Comparison of ENCODE assay signal across 20 mouse cellular contexts in the genomic region with DNA sequence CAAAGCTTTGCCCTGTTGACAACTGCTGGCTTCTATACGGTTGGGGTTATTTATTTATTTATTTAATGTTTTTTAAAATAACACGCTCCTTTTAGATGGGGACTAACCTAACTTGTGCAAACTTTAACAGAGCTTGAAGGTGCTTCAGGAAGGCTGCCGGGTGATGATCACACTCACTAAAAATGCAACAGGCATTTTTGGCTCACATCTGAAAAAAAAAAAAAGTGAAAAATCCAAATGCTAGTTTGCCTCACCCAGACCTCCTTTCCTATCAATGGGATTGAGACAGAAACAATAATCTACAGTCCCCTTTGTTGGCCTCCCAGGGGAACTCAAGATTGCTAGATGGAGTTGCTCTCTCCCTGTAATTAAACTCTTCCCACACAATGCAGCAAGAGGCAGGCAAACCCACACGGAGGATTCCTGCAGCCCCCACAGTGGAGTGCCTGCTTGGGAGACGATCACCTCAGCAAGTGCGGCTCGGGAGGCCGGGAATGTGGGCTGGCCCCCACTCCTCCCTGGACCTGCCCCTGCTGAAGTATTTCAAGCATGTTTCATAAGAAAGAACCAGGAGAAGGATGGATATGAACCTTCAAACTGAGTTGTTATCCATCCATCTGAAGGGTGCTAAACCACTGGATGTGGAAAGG. TPM values are rescaled to one million over a fixed set of nuclear protein-coding genes. Genes with fewer than 3 reads are reported as not detected.
A peak's percentile ranks its signal among the peaks of the same experiment; 100 is the strongest.
DNase-seq lines count a peak whose midpoint lies in the region; ATAC-seq lines count a peak whose summit lies in the region.
"Had no signal": no experiment of that assay in that cellular context is flagged by ENCODE, and none has a peak within 500 bp of the region (broad histone marks: within the 10 kb centered on the region; RNA-seq: fewer than 3 reads in every experiment).

No protein-coding gene starts in this region.

- H3K4me3 ChIP-seq in intestine, embryonic 15.5 days (replicated peaks): no peak overlapping the region
- no peak overlapping the region for H3K4me3 ChIP-seq in intestine, embryonic 16.5 days (ENCODE audit: low read length)
- no peak overlapping the region for H3K4me3 ChIP-seq in heart, embryonic 12.5 days
- H3K4me3 ChIP-seq: embryonic facial prominence, embryonic 12.5 days; liver, embryonic 15.5 days; neural tube, embryonic 13.5 days had no signal

- no peak overlapping the region for H3K9ac ChIP-seq in intestine, embryonic 15.5 days
- H3K9ac ChIP-seq in intestine, embryonic 16.5 days (ENCODE audit: low read depth, low read length): no peak overlapping the region
- H3K9ac ChIP-seq in heart, embryonic 12.5 days: no peak overlapping the region
- H3K9ac ChIP-seq: embryonic facial prominence, embryonic 12.5 days; hindbrain, embryonic 14.5 days; liver, embryonic 15.5 days; neural tube, embryonic 13.5 days had no signal

- H3K9me3 ChIP-seq in intestine, embryonic 15.5 days: no peaks in the 10 kb centered on the region
- H3K9me3 ChIP-seq in intestine, embryonic 16.5 days (ENCODE audit: control insufficient read depth, low read length): no peaks in the 10 kb centered on the region
- H3K9me3 ChIP-seq in heart, embryonic 12.5 days (replicated peaks): no peaks in the 10 kb centered on the region
- H3K9me3 ChIP-seq: embryonic facial prominence, embryonic 12.5 days; liver, embryonic 15.5 days; neural tube, embryonic 13.5 days had no signal

- WGBS in intestine, embryonic 15.5 days: 37% methylated on average over 8 of the region's 8 CpGs
- WGBS in intestine, embryonic 16.5 days: 33% methylated on average over 8 of the region's 8 CpGs
- 36% methylated on average over 8 of the region's 8 CpGs for WGBS in heart, embryonic 12.5 days

- H3K4me2 ChIP-seq in intestine, embryonic 15.5 days (replicated peaks): no peak overlapping the region
- no peak overlapping the region for H3K4me2 ChIP-seq in intestine, embryonic 16.5 days (ENCODE audit: low read depth, low read length)
- H3K4me2 ChIP-seq in heart, embryonic 12.5 days: no peak overlapping the region
- H3K4me2 ChIP-seq: embryonic facial prominence, embryonic 12.5 days; hindbrain, embryonic 14.5 days; liver, embryonic 15.5 days; neural tube, embryonic 13.5 days had no signal

- H3K27me3 ChIP-seq in intestine, embryonic 15.5 days (replicated peaks): no peaks in the 10 kb centered on the region
- no peaks in the 10 kb centered on the region for H3K27me3 ChIP-seq in intestine, embryonic 16.5 days (replicated peaks; ENCODE audit: control insufficient read depth, insufficient read depth, low read length)
- no peaks in the 10 kb centered on the region for H3K27me3 ChIP-seq in heart, embryonic 12.5 days (replicated peaks)
- H3K27me3 ChIP-seq: embryonic facial prominence, embryonic 12.5 days; liver, embryonic 15.5 days; neural tube, embryonic 13.5 days had no signal

- no peak for ATAC-seq in intestine, embryonic 15.5 days
- no peak for ATAC-seq in intestine, embryonic 16.5 days
- ATAC-seq in erythroblast, adult 5-6 weeks (replicated peaks; ENCODE audit: low FRiP score, poor library complexity, severe bottlenecking): no peak
- ATAC-seq in heart, embryonic 12.5 days (ENCODE audit: insufficient number of reproducible peaks, low FRiP score): no peak

- peak; percentile 69 for DNase-seq in 3134 (ENCODE audit: extremely low read depth, insufficient read length, low spot score)
- DNase-seq in NIH3T3 (ENCODE audit: low read depth): peak; percentile 26
- DNase-seq in lung, postnatal 14 days: peak; percentile 47
- DNase-seq: cerebellum, postnatal 36 days; gastrocnemius, postnatal 10 days; heart, adult 18-20 months; heart, postnatal 10 days; kidney, adult 11 months; kidney, postnatal 25 days; right cerebral cortex, postnatal 14 days; thymus, postnatal 4 days had no signal

- peaks cover 17% of the 10 kb centered on the region for H3K4me1 ChIP-seq in intestine, embryonic 15.5 days (replicated peaks)
- H3K4me1 ChIP-seq in intestine, embryonic 16.5 days (ENCODE audit: control insufficient read depth, insufficient read depth, low read length): peaks cover 19% of the 10 kb centered on the region; the same call in 1 of the 2 replicates
- peaks cover 55% of the 10 kb centered on the region for H3K4me1 ChIP-seq in heart, embryonic 12.5 days (replicated peaks)

- H3K27ac ChIP-seq in intestine, embryonic 15.5 days: peak overlapping the region; percentile 20; the same call in 1 of the 2 replicates
- H3K27ac ChIP-seq in intestine, embryonic 16.5 days (ENCODE audit: low read length): no peak overlapping the region
- no peak overlapping the region for H3K27ac ChIP-seq in heart, embryonic 12.5 days (ENCODE audit: poor library complexity, severe bottlenecking)
- H3K27ac ChIP-seq: embryonic facial prominence, embryonic 12.5 days; hindbrain, embryonic 14.5 days; liver, embryonic 15.5 days; neural tube, embryonic 13.5 days had no signal

- no peaks in the 10 kb centered on the region for H3K36me3 ChIP-seq in intestine, embryonic 15.5 days
- H3K36me3 ChIP-seq in intestine, embryonic 16.5 days (ENCODE audit: control insufficient read depth, insufficient read depth, low read length): no peaks in the 10 kb centered on the region
- H3K36me3 ChIP-seq in heart, embryonic 12.5 days: no peaks in the 10 kb centered on the region
- H3K36me3 ChIP-seq: embryonic facial prominence, embryonic 12.5 days; liver, embryonic 15.5 days; neural tube, embryonic 13.5 days had no signal

RNA-seq across cellular contexts. Expression of gene Adrb1, which starts 16.8 kb away (rescaled TPM):
- 0.75 and 1.1 TPM in 2 replicates for polyA plus RNA-seq in intestine, embryonic 15.5 days (2015; fragmentation: Nextera tagmentation; extraction: Ambion mirVana)
- 0.35 and 0.36 TPM in 2 replicates for polyA plus RNA-seq in intestine, embryonic 16.5 days (2015; fragmentation: Nextera tagmentation; extraction: Ambion mirVana)
- not detected in 2 replicates for total RNA-seq in erythroblast, adult 5-6 weeks (2015; ENCODE audit: low replicate concordance)
- not detected in 2 replicates for total RNA-seq in erythroblast, adult 5-6 weeks (2017; ENCODE audit: low replicate concordance)
- polyA plus RNA-seq in heart, embryonic 12.5 days (2016; fragmentation: Nextera tagmentation; extraction: Ambion mirVana): 3.9 and 4.2 TPM in 2 replicates
- total RNA-seq: megakaryocyte-erythroid progenitor cell, adult 5-6 weeks had no signal
